ENCODE assay signal across 10 mouse cellular contexts in the genomic region with DNA sequence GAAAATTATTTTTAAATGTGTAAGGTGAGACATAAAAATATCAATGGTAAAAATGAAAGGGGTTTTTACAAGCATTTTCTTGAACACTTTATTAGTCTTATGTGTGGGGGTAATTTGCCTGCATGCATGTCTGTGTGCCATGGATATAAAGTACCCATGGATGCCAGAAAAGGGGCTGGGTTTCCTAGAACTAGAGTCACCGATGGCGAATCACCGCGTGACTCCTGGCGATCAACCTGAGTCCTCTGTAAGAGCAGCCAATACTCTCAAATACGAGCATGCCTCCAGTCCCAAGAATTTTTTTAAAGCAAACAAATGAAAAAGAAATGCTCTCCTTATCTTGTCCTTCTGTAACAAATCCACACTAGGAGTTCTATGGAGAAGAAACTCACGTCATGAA. TPM values are rescaled to one million over a fixed set of nuclear protein-coding genes. Genes with fewer than 3 reads are reported as not detected.
"Had no signal": no experiment of that assay in that cellular context is flagged by ENCODE, and none has a peak within 500 bp of the region (broad histone marks: within the 10 kb centered on the region; RNA-seq: fewer than 3 reads in every experiment).

No protein-coding gene starts in this region.

- DNase-seq: lung, adult 2 months; lung, postnatal 14 days; lung, postnatal 36 days; right cerebral cortex, postnatal 14 days; thymus, adult 2 months; thymus, postnatal 25 days; thymus, postnatal 4 days had no signal

RNA-seq across cellular contexts. Expression of gene Ccdc110, which starts 12.3 kb away (rescaled TPM):
- total RNA-seq: megakaryocyte progenitor cell, adult 5-6 weeks; monocyte, adult 5-6 weeks; neutrophil, adult 5-6 weeks had no signal

RNA-seq across cellular contexts. Expression of gene Pdlim3, which starts 36.9 kb away (rescaled TPM):
- total RNA-seq: megakaryocyte progenitor cell, adult 5-6 weeks; monocyte, adult 5-6 weeks had no signal
